Mouse (Mus musculus) lung, adult 2 months (tissue): Measurements from ENCODE around the gene Aaas. TPM values are rescaled to one million over a fixed set of nuclear protein-coding genes. Genes with fewer than 3 reads are reported as not detected.

Experiments used
- DNase-seq: peaks from one replicate; pipeline ENCODE4 v3.0.0; 2022
- H3K4me1 ChIP-seq: fragments of 200-500 bp; 2 replicates; pipeline ENCODE4 v1.6.1; 2011; ENCODE audit warnings: low read length; ENCODE audit not compliant: control insufficient read depth, insufficient read depth
- H3K4me3 ChIP-seq: fragments of 200-500 bp; replicated peaks from 2 replicates; pipeline ENCODE3; 2011; ENCODE audit warnings: low read depth, mild to moderate bottlenecking, control low read depth, low read length; ENCODE audit errors: extremely low read depth
- CTCF ChIP-seq: fragments of 200-500 bp; IDR thresholded peaks from 2 replicates; pipeline ENCODE4 v1.5.1; 2011; ENCODE audit warnings: mild to moderate bottlenecking, low read length, control low read depth; ENCODE audit not compliant: insufficient read depth
- POLR2A ChIP-seq: fragments of 200-500 bp; IDR thresholded peaks from 2 replicates; pipeline ENCODE4 v1.6.1; 2011; ENCODE audit warnings: low read depth, mild to moderate bottlenecking, control low read depth, low read length, borderline replicate concordance; ENCODE audit errors: extremely low read depth
- WGBS: fragments of 180-500 bp; shearing (Covaris S2); methylation state at CpG from one replicate; pipeline ENCODE4 v1.1.7; 2018; 5-methylcytosine and 5-hydroxymethylcytosine counted together
- polyA plus RNA-seq: library from polyadenylated mRNA; depleted of rRNA; stranded (reverse); fragments of >200 nt; gene quantifications from 2 replicates; pipeline ENCODE4 v1.2.3, GENCODE M21; 2012; rRNA removed

Aaas gene
- 21.9 and 27.5 TPM in 2 replicates for polyA plus RNA-seq

- peak; percentile 94 for DNase-seq
- WGBS = under 1% methylated on average over 56 of the region's 56 CpGs
Measured at GRCm38 (mm10) chr15:102350138-102350941, at the start of gene Aaas. TSS of gene Aaas (minus strand) at chr15:102350771.

GRCm38 (mm10) chr15:102399229-102400221 lies 49.0 kb upstream of the Aaas start:
- WGBS = 1% methylated on average over 34 of the region's 34 CpGs
- H3K4me1 ChIP-seq = peaks cover 5% of the 10 kb centered on the region
- DNase-seq = peak; percentile 91
- no peak for TF ChIP-seq CTCF
- peak; percentile 95 for TF ChIP-seq POLR2A
- peak overlapping the region; percentile 69 for H3K4me3 ChIP-seq

More at GRCm38 (mm10) chr15:102350138-102350941, at the start of gene Aaas:
- peak within 1 kb of the TSS; percentile 74 for H3K4me3 ChIP-seq
- H3K4me1 ChIP-seq = peaks cover 9% of the 10 kb centered on the region
- TF ChIP-seq POLR2A (peak; percentile 91), CTCF (peak; percentile 66)

- 38% methylated on average over 5 of the region's 5 CpGs for WGBS
- peaks cover 7% of the 10 kb centered on the region for H3K4me1 ChIP-seq
- DNase-seq = no peak
- no peak overlapping the region for H3K4me3 ChIP-seq
- TF ChIP-seq CTCF = no peak
- TF ChIP-seq POLR2A = no peak
Measured at GRCm38 (mm10) chr15:102398629-102399028, 48.1 kb upstream of the Aaas start.

GRCm38 (mm10) chr15:102395061-102395460 lies 44.5 kb upstream of the Aaas start:
- WGBS = 43% methylated on average over 3 of the region's 3 CpGs
- no peak for DNase-seq
- Histone ChIP-seq H3K4me3 (no peak overlapping the region), H3K4me1 (peaks cover 10% of the 10 kb centered on the region; the same call in 1 of the 2 replicates)
- TF ChIP-seq CTCF (no peak), POLR2A (no peak)

- H3K4me3 ChIP-seq = no peak overlapping the region
- no peak for DNase-seq
- peaks cover 8% of the 10 kb centered on the region; the same call in 1 of the 2 replicates for H3K4me1 ChIP-seq
- TF ChIP-seq CTCF (no peak), POLR2A (no peak)
Measured at GRCm38 (mm10) chr15:102393584-102394014, 43.0 kb upstream of the Aaas start.

- no peak overlapping the region for H3K4me3 ChIP-seq
- H3K4me1 ChIP-seq = peaks cover 7% of the 10 kb centered on the region; the same call in 1 of the 2 replicates
- no peak for TF ChIP-seq CTCF
- no peak for TF ChIP-seq POLR2A
- no peak for DNase-seq
- WGBS = 7% methylated on average over 2 of the region's 2 CpGs
Measured at GRCm38 (mm10) chr15:102392520-102392919, 41.9 kb upstream of the Aaas start.

- no peak for TF ChIP-seq POLR2A
- no peak for TF ChIP-seq CTCF
- H3K4me1 ChIP-seq = peaks cover 4% of the 10 kb centered on the region; the same call in 1 of the 2 replicates
- DNase-seq = no peak
- WGBS = 70% methylated on average over 3 of the region's 3 CpGs
- no peak overlapping the region for H3K4me3 ChIP-seq
Measured at GRCm38 (mm10) chr15:102388942-102389341, 38.4 kb upstream of the Aaas start.

- no peak for DNase-seq
- no peak for TF ChIP-seq POLR2A
- no peak for TF ChIP-seq CTCF
- 39% methylated on average over 9 of the region's 9 CpGs for WGBS
- no peaks in the 10 kb centered on the region for H3K4me1 ChIP-seq
- no peak overlapping the region for H3K4me3 ChIP-seq
Measured at GRCm38 (mm10) chr15:102386640-102387039, 36.1 kb upstream of the Aaas start.

GRCm38 (mm10) chr15:102383671-102384070 lies 33.1 kb upstream of the Aaas start:
- Histone ChIP-seq H3K4me3 (no peak overlapping the region), H3K4me1 (no peaks in the 10 kb centered on the region)
- TF ChIP-seq CTCF (no peak), POLR2A (no peak)
- WGBS = 88% methylated on average over 6 of the region's 6 CpGs
- no peak for DNase-seq
